In the genomic region with DNA sequence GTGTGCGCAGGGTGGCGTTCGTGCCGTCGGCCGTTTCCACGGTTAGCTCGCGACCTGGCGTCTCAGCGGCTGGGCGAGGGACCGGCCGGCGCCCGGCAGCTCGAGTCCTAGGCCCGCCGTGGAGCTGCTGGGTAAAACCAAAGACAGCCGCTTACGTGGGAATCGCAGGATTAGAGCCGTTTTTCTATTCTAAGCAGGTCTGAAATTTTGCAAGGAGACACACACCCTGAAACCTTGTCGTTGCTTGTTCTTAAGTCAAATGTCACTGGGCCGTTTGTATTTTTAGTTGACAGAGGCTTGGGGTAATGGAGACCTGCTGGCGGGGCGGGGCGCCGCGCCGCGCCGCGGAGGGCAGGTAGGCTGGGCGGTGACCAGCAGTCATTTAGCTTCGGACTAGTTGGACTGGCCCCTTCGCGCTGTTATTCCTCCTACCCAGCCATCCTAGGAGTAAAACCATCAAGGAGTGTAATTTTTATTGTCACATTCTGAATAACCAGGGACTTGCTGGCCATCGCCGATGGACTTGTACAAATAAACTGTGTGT, we compare ENCODE assay signal across 8 mouse cellular contexts. TPM values are rescaled to one million over a fixed set of nuclear protein-coding genes. Genes with fewer than 3 reads are reported as not detected.
DNase-seq lines count a peak whose midpoint lies in the region; ATAC-seq and TF ChIP-seq lines count a peak whose summit lies in the region.

No protein-coding gene starts in this region.

- DNase-seq in heart, postnatal 25 days (ENCODE audit: low spot score) = no peak
- DNase-seq in Patski (ENCODE audit: low read depth, low spot score) = peak; percentile 17
- DNase-seq in hindbrain, embryonic 10.5 days (ENCODE audit: low spot score) = no peak
- DNase-seq in liver, embryonic 11.5 days (ENCODE audit: low spot score) = no peak
- DNase-seq in right cerebral cortex, postnatal 25 days = no peak
- no peak for DNase-seq in ovary, postnatal 10 days (ENCODE audit: low spot score)

- no peak; the same call in 1 of the 2 replicates for ATAC-seq in heart, embryonic 11.5 days (replicated peaks; ENCODE audit: insufficient number of reproducible peaks, low FRiP score, low TSS enrichment)
- peak; percentile 49 for ATAC-seq in Patski
- ATAC-seq in liver, embryonic 11.5 days (replicated peaks; ENCODE audit: low FRiP score) = peak; percentile 70

- H3K4me1 ChIP-seq in heart, embryonic 11.5 days (ENCODE audit: control insufficient read depth, insufficient read depth, low read length) = peaks cover 19% of the 10 kb centered on the region
- H3K4me1 ChIP-seq in hindbrain, embryonic 10.5 days (replicated peaks) = peaks cover 23% of the 10 kb centered on the region
- peaks cover 7% of the 10 kb centered on the region for H3K4me1 ChIP-seq in liver, embryonic 11.5 days (replicated peaks; ENCODE audit: control insufficient read depth, insufficient read depth, low read length)
- peaks cover 12% of the 10 kb centered on the region for H3K4me1 ChIP-seq in small intestine, adult 2 months (ENCODE audit: control insufficient read depth, insufficient read depth, insufficient read length, low read length)

- intact Hi-C loops in heart, postnatal 25 days (cut with DNase I) = loop anchor here (5.0 kb wide), 1 partner anchor 107 kb away; no protein-coding TSS in a partner anchor

- peaks cover 17% of the 10 kb centered on the region for H3K36me3 ChIP-seq in heart, embryonic 11.5 days (ENCODE audit: control insufficient read depth, insufficient read depth, low read length)
- peaks cover 57% of the 10 kb centered on the region for H3K36me3 ChIP-seq in hindbrain, embryonic 10.5 days
- H3K36me3 ChIP-seq in liver, embryonic 11.5 days (ENCODE audit: control insufficient read depth, insufficient read depth, low read length) = peaks cover 22% of the 10 kb centered on the region
- H3K36me3 ChIP-seq in small intestine, adult 2 months (ENCODE audit: control insufficient read depth, insufficient read depth, low read length) = peaks cover 37% of the 10 kb centered on the region

- H3K27me3 ChIP-seq in heart, embryonic 11.5 days (ENCODE audit: control insufficient read depth, insufficient read depth, low read length) = no peaks in the 10 kb centered on the region
- no peaks in the 10 kb centered on the region for H3K27me3 ChIP-seq in Patski
- H3K27me3 ChIP-seq in hindbrain, embryonic 10.5 days (ENCODE audit: insufficient read depth, poor library complexity, severe bottlenecking) = no peaks in the 10 kb centered on the region
- no peaks in the 10 kb centered on the region for H3K27me3 ChIP-seq in liver, embryonic 11.5 days (replicated peaks; ENCODE audit: control insufficient read depth, insufficient read depth, low read length)
- H3K27me3 ChIP-seq in small intestine, adult 2 months (ENCODE audit: control insufficient read depth, insufficient read depth, low read length) = no peaks in the 10 kb centered on the region

- H3K27ac ChIP-seq in heart, embryonic 11.5 days (ENCODE audit: low read depth, low read length) = peak overlapping the region; percentile 71
- peak overlapping the region; percentile 91 for H3K27ac ChIP-seq in hindbrain, embryonic 10.5 days
- H3K27ac ChIP-seq in liver, embryonic 11.5 days (ENCODE audit: low read depth, low read length) = peak overlapping the region; percentile 79
- peak overlapping the region; percentile 80 for H3K27ac ChIP-seq in small intestine, adult 2 months (ENCODE audit: insufficient read depth, low read depth, low read length)

- peak overlapping the region; percentile 91 for H3K9ac ChIP-seq in heart, embryonic 11.5 days (ENCODE audit: low read depth, low read length)
- peak overlapping the region; percentile 90 for H3K9ac ChIP-seq in liver, embryonic 11.5 days (ENCODE audit: low read depth, low read length)

- WGBS in heart, embryonic 11.5 days (ENCODE audit: insufficient replicate concordance) = 2% methylated on average over 40 of the region's 40 CpGs
- 2% methylated on average over 40 of the region's 40 CpGs for whole genome bisulfite sequencing in hindbrain, embryonic 10.5 days
- 2% methylated on average over 40 of the region's 40 CpGs for WGBS in liver, embryonic 11.5 days
- under 1% methylated on average over 40 of the region's 40 CpGs for WGBS in small intestine, adult 2 months

- POLR2A ChIA-PET in Patski (lab: Charles Lee) = interaction anchor here (1.7 kb wide), 1 partner anchor 10 kb away, joined by 4 read pairs; no protein-coding TSS in a partner anchor

- CTCF ChIA-PET in Patski (lab: Charles Lee) = no interaction called here

- peak overlapping the region; percentile 89 for H3K4me3 ChIP-seq in heart, embryonic 11.5 days (ENCODE audit: low read depth, low read length)
- H3K4me3 ChIP-seq in hindbrain, embryonic 10.5 days = peak overlapping the region; percentile 90
- H3K4me3 ChIP-seq in liver, embryonic 11.5 days (ENCODE audit: low read depth, low read length) = peak overlapping the region; percentile 90
- H3K4me3 ChIP-seq in small intestine, adult 2 months (ENCODE audit: low read depth, low read length) = peak overlapping the region; percentile 92

- TF ChIP-seq POLR2A in small intestine, adult 2 months (IDR thresholded peaks at IDR 0.05; ENCODE audit: low read depth, low read length) = no peak

- in situ Hi-C loops in Patski (cut with MboI; ENCODE audit: low pct_unique_long_range_greater_than_20kb) = no loop called here

- no peak for TF ChIP-seq CTCF in Patski (IDR thresholded peaks at IDR 0.05)
- TF ChIP-seq CTCF in small intestine, adult 2 months (IDR thresholded peaks at IDR 0.05; ENCODE audit: extremely low read depth, insufficient read length, insufficient replicate concordance, low read depth, low read length) = no peak

- H3K4me2 ChIP-seq in heart, embryonic 11.5 days = peak overlapping the region; percentile 90
- peak overlapping the region; percentile 71 for H3K4me2 ChIP-seq in liver, embryonic 11.5 days

- H3K9me3 ChIP-seq in heart, embryonic 11.5 days (replicated peaks; ENCODE audit: control insufficient read depth, low read length) = no peaks in the 10 kb centered on the region
- no peaks in the 10 kb centered on the region for H3K9me3 ChIP-seq in hindbrain, embryonic 10.5 days
- no peaks in the 10 kb centered on the region for H3K9me3 ChIP-seq in liver, embryonic 11.5 days (ENCODE audit: control insufficient read depth, low read length)

RNA-seq across cellular contexts. Expression of a gene that starts 0.4 kb away (rescaled TPM):
- polyA plus RNA-seq in heart, embryonic 11.5 days (2014; fragmentation: Nextera tagmentation; extraction: Ambion mirVana) = 82.5 and 88.1 TPM in 2 replicates
- total RNA-seq in heart, postnatal 25 days (2021) = 10 to 100 TPM; 28.3 to 34.2 TPM
- 74.4 TPM for polyA plus RNA-seq in Patski (2021)
- polyA plus RNA-seq in hindbrain, embryonic 10.5 days (2016; fragmentation: Nextera tagmentation; extraction: Ambion mirVana) = 108 and 111 TPM in 2 replicates
- polyA plus RNA-seq in liver, embryonic 11.5 days (2014; fragmentation: Nextera tagmentation; extraction: Ambion mirVana) = 111 and 113 TPM in 2 replicates
- 15.6 and 36.6 TPM in 2 replicates for polyA plus RNA-seq in small intestine, adult 2 months (2012; rRNA removed)

RNA-seq across cellular contexts. Expression of a gene that starts 0.5 kb away (rescaled TPM):
- polyA plus RNA-seq in heart, embryonic 11.5 days (2014; fragmentation: Nextera tagmentation; extraction: Ambion mirVana) = 84.2 and 86.8 TPM in 2 replicates
- total RNA-seq in heart, postnatal 25 days (2021) = 100 to 1,000 TPM in 1 of 2 experiments, 10 to 100 TPM in 1; 99.1 to 103 TPM
- polyA plus RNA-seq in Patski (2021) = 83.4 TPM
- polyA plus RNA-seq in hindbrain, embryonic 10.5 days (2016; fragmentation: Nextera tagmentation; extraction: Ambion mirVana) = 42.8 and 58.0 TPM in 2 replicates
- polyA plus RNA-seq in liver, embryonic 11.5 days (2014; fragmentation: Nextera tagmentation; extraction: Ambion mirVana) = 71.8 and 80.9 TPM in 2 replicates
- 18.6 and 30.0 TPM in 2 replicates for polyA plus RNA-seq in small intestine, adult 2 months (2012; rRNA removed)
